Mouse (Mus musculus) right cerebral cortex, postnatal 10 days (tissue): Measurements from ENCODE around the gene Rdm1.
A peak's percentile ranks its signal among the peaks of the same experiment; 100 is the strongest.
"Not testable (repeated sequence)": the region's sequence is repeated elsewhere in the genome, so short reads cannot be mapped to it uniquely, and the experiment has no call there.

Experiments
- DNase-seq, 2 experiments: peaks; one replicate each; pipeline ENCODE4 v3.0.0; 2021; ENCODE audit warnings: low spot score in 2 of 2

Rdm1 gene

GRCm38 (mm10) chr11:101626995-101627856 is at the start of gene Rdm1:
Gene Rdm1, plus strand, starts transcription at chr11:101627195.
- DNase-seq: peak; percentile 90 to 91

- no peak for DNase-seq
These were observed 45.8 kb upstream of the Rdm1 start for GRCm38 (mm10) chr11:101581081-101581764.

GRCm38 (mm10) chr11:101582054-101583035 is 44.6 kb upstream of the Rdm1 start, which contains the start of gene Tmem106a:
Gene Tmem106a, plus strand, starts transcription at chr11:101582242.
- peak in 1 of 2 experiments; percentile 33 for DNase-seq

GRCm38 (mm10) chr11:101583205-101583604 is 43.8 kb upstream of the Rdm1 start:
- DNase-seq: no peak

- DNase-seq: not testable (repeated sequence)
These were observed 42.0 kb upstream of the Rdm1 start for GRCm38 (mm10) chr11:101585031-101585430.

GRCm38 (mm10) chr11:101585805-101586204 is 41.2 kb upstream of the Rdm1 start:
- no peak for DNase-seq

GRCm38 (mm10) chr11:101587676-101588075 is 39.3 kb upstream of the Rdm1 start:
- DNase-seq: peak; percentile 32 to 33

- DNase-seq: no peak
These were observed 38.1 kb upstream of the Rdm1 start for GRCm38 (mm10) chr11:101588868-101589267.

GRCm38 (mm10) chr11:101589444-101589843 is 37.6 kb upstream of the Rdm1 start:
- peak in 1 of 2 experiments; percentile 57 for DNase-seq

GRCm38 (mm10) chr11:101589989-101590624 is 36.9 kb upstream of the Rdm1 start:
- DNase-seq: no peak

- DNase-seq: no peak
These were observed 27.8 kb upstream of the Rdm1 start, which contains the start of gene Gm11634 for GRCm38 (mm10) chr11:101599156-101599555. Gene Gm11634, minus strand, starts transcription at chr11:101599256.

- DNase-seq: no peak
These were observed 24.5 kb upstream of the Rdm1 start for GRCm38 (mm10) chr11:101602491-101602890.

GRCm38 (mm10) chr11:101604116-101604515 is 22.9 kb upstream of the Rdm1 start:
- DNase-seq: no peak

GRCm38 (mm10) chr11:101604531-101605453 is 22.2 kb upstream of the Rdm1 start:
- DNase-seq: peak in 1 of 2 experiments; percentile 71

- DNase-seq: not testable (repeated sequence)
These were observed 19.9 kb upstream of the Rdm1 start for GRCm38 (mm10) chr11:101607134-101607533.

- no peak for DNase-seq
These were observed 16.6 kb upstream of the Rdm1 start for GRCm38 (mm10) chr11:101610445-101610844.

GRCm38 (mm10) chr11:101613596-101613995 is 13.4 kb upstream of the Rdm1 start:
- no peak for DNase-seq

- DNase-seq: no peak
These were observed 12.9 kb upstream of the Rdm1 start for GRCm38 (mm10) chr11:101614116-101614515.

GRCm38 (mm10) chr11:101615380-101615779 is 11.6 kb upstream of the Rdm1 start:
- no peak for DNase-seq

- DNase-seq: no peak
These were observed 10.9 kb upstream of the Rdm1 start for GRCm38 (mm10) chr11:101616104-101616503.
